Mouse (Mus musculus) cerebellum, postnatal 4 days (tissue): Measurements from ENCODE around the gene Mical1.
A peak's percentile ranks its signal among the peaks of the same experiment; 100 is the strongest.

Experiments used
- DNase-seq, 2 experiments: peaks; one replicate each; pipeline ENCODE4 v3.0.0; 2022; ENCODE audit warnings: low spot score in 2 of 2, mixed read lengths in 1 of 2

Gene Mical1

GRCm38 (mm10) chr10:41477278-41478181, 1.4 kb downstream of the Mical1 start:
- no peak for DNase-seq

- DNase-seq = no peak
Observed at GRCm38 (mm10) chr10:41479961-41480360, 3.8 kb downstream of the Mical1 start.

- DNase-seq = no peak
Observed at GRCm38 (mm10) chr10:41480938-41481880, 5.1 kb downstream of the Mical1 start.

GRCm38 (mm10) chr10:41482446-41482845, 6.3 kb downstream of the Mical1 start:
- no peak for DNase-seq

GRCm38 (mm10) chr10:41485778-41486177, 9.7 kb downstream of the Mical1 start:
- no peak for DNase-seq

- DNase-seq = no peak
Observed at GRCm38 (mm10) chr10:41486506-41487170, 10.5 kb downstream of the Mical1 start.

- no peak for DNase-seq
Observed at GRCm38 (mm10) chr10:41488877-41489276, 12.8 kb downstream of the Mical1 start.

GRCm38 (mm10) chr10:41489294-41489693, 13.2 kb downstream of the Mical1 start:
- no peak for DNase-seq

GRCm38 (mm10) chr10:41489708-41490517, 13.8 kb downstream of the Mical1 start, which contains the start of the genes Smpd2 and Ppil6:
Gene Smpd2, minus strand, starts transcription at chr10:41490369.
Gene Ppil6, plus strand, starts transcription at chr10:41490439.
- DNase-seq = peak; percentile 85 to 92

- DNase-seq = no peak
Observed at GRCm38 (mm10) chr10:41490518-41490873, 14.4 kb downstream of the Mical1 start.

GRCm38 (mm10) chr10:41491111-41491510, 15.0 kb downstream of the Mical1 start:
- DNase-seq = no peak

GRCm38 (mm10) chr10:41500941-41501340, 24.8 kb downstream of the Mical1 start:
- no peak for DNase-seq

- no peak for DNase-seq
Observed at GRCm38 (mm10) chr10:41504996-41505395, 28.9 kb downstream of the Mical1 start.

GRCm38 (mm10) chr10:41505446-41505845, 29.3 kb downstream of the Mical1 start:
- peak in 1 of 2 experiments; percentile 61 for DNase-seq

GRCm38 (mm10) chr10:41509160-41509559, 33.0 kb downstream of the Mical1 start:
- DNase-seq = no peak

- DNase-seq = no peak
Observed at GRCm38 (mm10) chr10:41514301-41514700, 38.2 kb downstream of the Mical1 start.

- DNase-seq = no peak
Observed at GRCm38 (mm10) chr10:41514921-41515320, 38.8 kb downstream of the Mical1 start.

GRCm38 (mm10) chr10:41518508-41518980, 42.4 kb downstream of the Mical1 start:
- DNase-seq = peak; percentile 38 to 63

- DNase-seq = peak; percentile 76 to 94
Observed at GRCm38 (mm10) chr10:41518981-41519618, 43.0 kb downstream of the Mical1 start, which contains the start of gene Cd164. Gene Cd164, plus strand, starts transcription at chr10:41519414.
